Mouse (Mus musculus): ENCODE data around the gene Mettl5. TPM values are rescaled to one million over a fixed set of nuclear protein-coding genes. Genes with fewer than 3 reads are reported as not detected.

Mettl5 gene
- polyA plus RNA-seq, 1 experiment from 2014 or later = 24.6 TPM

DNA sequence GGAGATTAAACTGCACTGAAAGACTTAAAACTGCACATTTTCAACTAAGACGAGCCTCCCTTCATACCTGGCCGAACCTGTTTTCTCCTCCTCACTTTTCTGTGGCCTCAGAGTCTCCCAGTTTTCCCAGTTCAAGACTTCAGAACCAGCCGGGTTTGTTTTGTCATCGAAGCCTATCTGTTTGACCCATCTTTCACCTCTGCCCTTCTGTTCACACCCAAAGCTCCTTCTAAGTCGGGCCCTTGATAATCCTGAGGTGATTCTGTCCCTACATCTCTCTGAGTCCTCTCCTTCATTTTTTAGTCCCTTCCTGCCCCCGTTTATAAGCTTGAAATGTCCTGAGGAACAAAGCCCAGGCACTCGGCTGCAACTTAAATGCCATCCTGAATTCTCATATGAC, 57.4 kb downstream of the Mettl5 start:
- Histone ChIP-seq H3K9me3 (ENCODE audit: control insufficient read depth) (no peaks in the 10 kb centered on the region), H3K36me3 (ENCODE audit: control insufficient read depth, insufficient read depth) (peaks cover 6% of the 10 kb centered on the region; the same call in 1 of the 2 replicates), H3K4me1 (replicated peaks; ENCODE audit: control insufficient read depth, insufficient read depth, low read length) (no peaks in the 10 kb centered on the region), H3K4me3 (ENCODE audit: low read depth, low read length) (no peak overlapping the region), H3K4me2 (replicated peaks; ENCODE audit: low read depth) (no peak overlapping the region), H3K9ac (ENCODE audit: low read depth, low read length) (no peak overlapping the region), H3K27ac (ENCODE audit: low read depth, low read length) (no peak overlapping the region), H3K27me3 (replicated peaks; ENCODE audit: control insufficient read depth, insufficient read depth, low read length) (no peaks in the 10 kb centered on the region)
- 20% methylated on average over 7 of the region's 7 CpGs for WGBS
- no peak for TF ChIP-seq CTCF (IDR thresholded peaks at IDR 0.05; ENCODE audit: low read depth)
- no peak for ATAC-seq

DNA sequence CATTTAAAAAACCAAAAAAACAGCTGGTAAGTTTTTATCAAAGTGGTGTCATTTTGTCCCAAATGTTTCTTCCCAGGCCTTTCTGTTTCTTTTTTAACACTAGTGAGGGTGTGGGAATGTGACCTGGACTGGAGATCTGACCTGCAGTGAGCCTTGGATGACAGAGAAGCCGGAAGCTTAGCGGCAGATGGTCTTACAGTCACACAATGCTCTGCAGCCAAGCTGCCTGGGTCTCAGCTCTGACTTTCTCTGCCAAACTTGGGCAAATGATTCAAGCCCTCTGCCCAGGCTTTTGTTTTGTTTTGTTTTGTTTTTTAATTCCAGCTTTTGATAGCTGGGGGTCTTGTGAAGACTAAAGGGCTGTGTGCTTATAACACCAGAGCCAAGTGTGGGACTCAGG, 59.0 kb downstream of the Mettl5 start:
- H3K27ac ChIP-seq (ENCODE audit: low read depth, low read length) = no peak overlapping the region
- peaks cover 6% of the 10 kb centered on the region; the same call in 1 of the 2 replicates for H3K36me3 ChIP-seq (ENCODE audit: control insufficient read depth, insufficient read depth)
- 80% methylated on average over 2 of the region's 2 CpGs for WGBS
- no peak overlapping the region for H3K9ac ChIP-seq (ENCODE audit: low read depth, low read length)
- TF ChIP-seq CTCF (IDR thresholded peaks at IDR 0.05; ENCODE audit: low read depth) = no peak
- no peaks in the 10 kb centered on the region for H3K27me3 ChIP-seq (replicated peaks; ENCODE audit: control insufficient read depth, insufficient read depth, low read length)
- no peak for ATAC-seq
- H3K9me3 ChIP-seq (ENCODE audit: control insufficient read depth) = no peaks in the 10 kb centered on the region
- H3K4me3 ChIP-seq (ENCODE audit: low read depth, low read length) = no peak overlapping the region
- H3K4me2 ChIP-seq (replicated peaks; ENCODE audit: low read depth) = no peak overlapping the region
- no peaks in the 10 kb centered on the region for H3K4me1 ChIP-seq (replicated peaks; ENCODE audit: control insufficient read depth, insufficient read depth, low read length)

DNA sequence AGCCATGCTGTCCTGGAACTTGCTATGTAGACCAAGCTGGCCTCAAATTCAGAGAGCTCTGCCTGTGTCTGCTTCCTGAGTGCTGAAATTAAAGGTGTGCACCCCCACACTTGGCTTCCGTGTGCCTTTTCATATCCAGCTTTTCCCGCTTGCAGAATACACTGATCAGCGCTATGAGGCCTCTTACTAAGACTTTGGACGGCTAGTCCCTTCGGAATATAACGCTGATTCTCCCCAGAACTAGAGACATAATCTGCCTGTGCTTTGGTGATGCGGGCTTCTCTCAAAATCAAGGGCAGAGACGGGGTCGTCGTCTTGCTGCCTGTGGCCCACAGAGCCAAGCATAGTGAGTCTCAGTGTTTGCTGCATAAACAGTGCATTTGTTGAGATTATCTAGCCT, 59.5 kb downstream of the Mettl5 start:
- no peak for TF ChIP-seq CTCF (IDR thresholded peaks at IDR 0.05; ENCODE audit: low read depth)
- no peaks in the 10 kb centered on the region for H3K9me3 ChIP-seq (ENCODE audit: control insufficient read depth)
- H3K4me1 ChIP-seq (replicated peaks; ENCODE audit: control insufficient read depth, insufficient read depth, low read length) = no peaks in the 10 kb centered on the region
- no peak overlapping the region for H3K27ac ChIP-seq (ENCODE audit: low read depth, low read length)
- peaks cover 6% of the 10 kb centered on the region; the same call in 1 of the 2 replicates for H3K36me3 ChIP-seq (ENCODE audit: control insufficient read depth, insufficient read depth)
- 68% methylated on average over 10 of the region's 10 CpGs for WGBS
- no peak for ATAC-seq
- H3K4me3 ChIP-seq (ENCODE audit: low read depth, low read length) = no peak overlapping the region
- no peaks in the 10 kb centered on the region for H3K27me3 ChIP-seq (replicated peaks; ENCODE audit: control insufficient read depth, insufficient read depth, low read length)
- 0 out of 2 replicates have a peak overlapping the region, but pooled peaks have one; percentile 6 for H3K4me2 ChIP-seq (replicated peaks; ENCODE audit: low read depth)
- H3K9ac ChIP-seq (ENCODE audit: low read depth, low read length) = no peak overlapping the region

DNA sequence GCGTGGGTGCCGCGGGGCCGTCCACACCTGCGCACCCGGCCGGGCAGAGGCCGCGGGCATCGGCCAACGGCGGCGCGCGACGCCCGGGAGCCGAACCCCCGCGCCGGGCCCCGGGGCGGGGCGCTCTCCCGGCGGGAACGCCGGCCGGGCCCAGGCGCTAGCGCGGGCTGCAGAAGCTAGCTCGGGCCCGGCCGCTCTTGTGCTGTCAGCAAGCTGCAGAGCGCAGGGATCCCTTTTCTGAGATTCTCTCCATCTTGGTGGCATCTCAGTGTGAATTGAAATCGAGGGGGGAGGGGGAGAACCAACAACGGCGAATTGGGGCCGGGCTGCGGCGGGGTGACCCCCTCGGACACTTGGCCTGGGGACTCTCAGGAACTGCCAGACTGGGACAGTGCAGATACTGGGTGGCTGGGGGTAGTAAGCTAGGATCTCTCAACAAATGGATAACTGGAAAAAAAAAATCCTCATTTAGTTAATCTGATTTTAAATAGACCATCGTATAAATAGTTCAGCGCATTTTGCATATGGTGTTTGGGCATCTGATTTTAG, 62.2 kb downstream of the Mettl5 start:
- no peaks in the 10 kb centered on the region for H3K27me3 ChIP-seq (replicated peaks; ENCODE audit: control insufficient read depth, insufficient read depth, low read length)
- peak overlapping the region; percentile 97 for H3K4me2 ChIP-seq (replicated peaks; ENCODE audit: low read depth)
- peak overlapping the region; percentile 83 for H3K4me3 ChIP-seq (ENCODE audit: low read depth, low read length)
- peak overlapping the region; percentile 88 for H3K9ac ChIP-seq (ENCODE audit: low read depth, low read length)
- WGBS = 2% methylated on average over 45 of the region's 45 CpGs
- peaks cover 6% of the 10 kb centered on the region; the same call in 1 of the 2 replicates for H3K4me1 ChIP-seq (replicated peaks; ENCODE audit: control insufficient read depth, insufficient read depth, low read length)
- TF ChIP-seq CTCF (IDR thresholded peaks at IDR 0.05; ENCODE audit: low read depth) = no peak
- H3K9me3 ChIP-seq (ENCODE audit: control insufficient read depth) = no peaks in the 10 kb centered on the region
- ATAC-seq = peak; percentile 70
- H3K27ac ChIP-seq (ENCODE audit: low read depth, low read length) = peak overlapping the region; percentile 91
- no peaks in the 10 kb centered on the region for H3K36me3 ChIP-seq (ENCODE audit: control insufficient read depth, insufficient read depth)

DNA sequence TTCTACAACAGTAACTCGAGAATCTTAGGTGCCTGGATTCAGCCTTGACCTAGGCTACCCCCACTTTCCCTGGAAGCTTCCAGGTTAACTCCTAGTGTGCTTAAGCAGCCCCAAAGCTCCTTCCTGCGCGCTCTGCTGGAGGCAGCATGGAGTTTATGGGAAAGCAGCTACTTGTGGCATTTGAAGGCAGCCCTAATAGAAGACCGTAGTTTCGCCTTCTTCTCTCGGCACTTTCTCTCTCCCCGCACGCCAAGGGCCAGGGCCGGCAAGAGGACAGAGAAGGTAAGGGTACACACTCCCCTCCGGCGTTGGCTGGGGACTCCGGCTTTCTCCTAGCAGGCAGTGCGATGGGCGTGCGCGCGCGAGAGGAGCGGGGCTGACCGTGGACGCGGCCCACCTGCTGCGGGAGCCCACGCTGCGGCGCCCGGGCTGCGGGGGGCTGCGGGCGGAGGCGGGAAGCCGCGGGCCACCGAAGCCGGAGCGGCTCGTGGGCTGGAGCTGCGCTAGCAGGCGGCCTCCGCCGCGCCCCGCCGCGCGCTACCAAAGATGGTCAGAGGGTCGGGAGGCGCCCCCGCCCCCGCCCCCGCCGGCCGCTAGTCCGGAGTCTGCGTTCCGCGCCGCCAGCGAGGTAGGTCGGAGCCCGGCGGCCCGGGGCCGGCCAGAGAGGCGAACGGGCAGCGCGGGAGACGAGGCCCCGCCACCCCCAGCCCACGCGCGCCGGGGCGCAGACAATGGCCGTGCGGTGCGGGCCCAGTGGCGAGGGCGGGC, 62.9 kb downstream of the Mettl5 start:
- Histone ChIP-seq H3K4me3 (ENCODE audit: low read depth, low read length) (peak overlapping the region; percentile 83), H3K27me3 (replicated peaks; ENCODE audit: control insufficient read depth, insufficient read depth, low read length) (no peaks in the 10 kb centered on the region), H3K4me1 (replicated peaks; ENCODE audit: control insufficient read depth, insufficient read depth, low read length) (peaks cover 6% of the 10 kb centered on the region; the same call in 1 of the 2 replicates), H3K9ac (ENCODE audit: low read depth, low read length) (peak overlapping the region; percentile 88), H3K36me3 (ENCODE audit: control insufficient read depth, insufficient read depth) (no peaks in the 10 kb centered on the region), H3K9me3 (ENCODE audit: control insufficient read depth) (no peaks in the 10 kb centered on the region), H3K27ac (ENCODE audit: low read depth, low read length) (peak overlapping the region; percentile 91), H3K4me2 (replicated peaks; ENCODE audit: low read depth) (peak overlapping the region; percentile 97)
- under 1% methylated on average over 55 of the region's 80 CpGs for WGBS
- TF ChIP-seq CTCF (IDR thresholded peaks at IDR 0.05; ENCODE audit: low read depth) = peak; percentile 34
- ATAC-seq = peak; percentile 50

DNA sequence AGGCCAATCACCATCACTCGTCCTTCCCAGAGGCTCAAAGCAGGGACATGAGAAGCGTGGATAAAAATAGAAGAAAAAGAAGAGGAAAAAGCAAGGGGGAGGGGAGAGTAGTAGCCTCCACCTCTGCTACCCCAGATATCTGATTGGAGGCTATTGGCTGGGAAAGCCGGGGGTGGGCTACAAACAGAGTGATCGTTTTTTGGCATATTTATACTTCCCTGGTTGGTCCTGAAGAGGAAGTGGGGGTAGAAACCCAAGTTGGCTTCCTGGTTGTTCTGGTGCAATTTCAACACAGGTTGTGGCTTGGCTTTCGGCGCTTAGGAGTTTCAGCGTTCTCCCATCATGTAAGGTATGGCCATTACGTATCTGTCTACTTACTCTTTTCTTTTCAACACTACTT, 63.7 kb downstream of the Mettl5 start, which contains the start of gene Klhl23:
TSS of gene Klhl23 (plus strand) at position 234 of the 400 bp plus-strand sequence.
- peak within 1 kb of the TSS; percentile 83 for H3K4me3 ChIP-seq (ENCODE audit: low read depth, low read length)
- H3K4me2 ChIP-seq (replicated peaks; ENCODE audit: low read depth) = peak within 1 kb of the TSS; percentile 97
- ATAC-seq = no peak
- H3K9me3 ChIP-seq (ENCODE audit: control insufficient read depth) = no peaks in the 10 kb centered on the region
- H3K9ac ChIP-seq (ENCODE audit: low read depth, low read length) = peak within 1 kb of the TSS; percentile 88
- no peaks in the 10 kb centered on the region for H3K36me3 ChIP-seq (ENCODE audit: control insufficient read depth, insufficient read depth)
- no peak for TF ChIP-seq CTCF (IDR thresholded peaks at IDR 0.05; ENCODE audit: low read depth)
- peak within 1 kb of the TSS; percentile 91 for H3K27ac ChIP-seq (ENCODE audit: low read depth, low read length)
- 6% methylated on average over 8 of the region's 8 CpGs for WGBS
- no peaks in the 10 kb centered on the region for H3K27me3 ChIP-seq (replicated peaks; ENCODE audit: control insufficient read depth, insufficient read depth, low read length)
- H3K4me1 ChIP-seq (replicated peaks; ENCODE audit: control insufficient read depth, insufficient read depth, low read length) = peaks cover 6% of the 10 kb centered on the region; the same call in 1 of the 2 replicates

Other genes starting within 250 kb of the Mettl5 start
- 5.0 and 6.1 TPM in 2 replicates for gene Bbs5, start 238.4 kb downstream of the Mettl5 start, polyA plus RNA-seq (2015; fragmentation: Nextera tagmentation; extraction: Ambion mirVana)
- 0.07 TPM in 1 of 2 replicates, not detected in the other for gene Klhl41, start 215.5 kb downstream of the Mettl5 start, polyA plus RNA-seq (2015; fragmentation: Nextera tagmentation; extraction: Ambion mirVana)
- 3.7 and 3.8 TPM in 2 replicates for gene Fastkd1, start 172.1 kb downstream of the Mettl5 start, polyA plus RNA-seq (2015; fragmentation: Nextera tagmentation; extraction: Ambion mirVana)
- gene Ppig, start 163.1 kb downstream of the Mettl5 start, polyA plus RNA-seq (2015; fragmentation: Nextera tagmentation; extraction: Ambion mirVana) = 104 and 116 TPM in 2 replicates
- gene Ccdc173, start 96.0 kb downstream of the Mettl5 start, polyA plus RNA-seq (2015; fragmentation: Nextera tagmentation; extraction: Ambion mirVana) = 0.50 and 0.75 TPM in 2 replicates
- gene Phospho2, start 96.0 kb downstream of the Mettl5 start, polyA plus RNA-seq (2015; fragmentation: Nextera tagmentation; extraction: Ambion mirVana) = 23.8 and 26.0 TPM in 2 replicates
- 17.3 and 21.3 TPM in 2 replicates for gene Klhl23, start 63.7 kb downstream of the Mettl5 start, polyA plus RNA-seq (2015; fragmentation: Nextera tagmentation; extraction: Ambion mirVana)
- 189 and 192 TPM in 2 replicates for gene Ssb, start 24.1 kb downstream of the Mettl5 start, polyA plus RNA-seq (2015; fragmentation: Nextera tagmentation; extraction: Ambion mirVana)
- gene Ubr3, start 11.6 kb upstream of the Mettl5 start, polyA plus RNA-seq (2015; fragmentation: Nextera tagmentation; extraction: Ambion mirVana) = 9.6 and 10.8 TPM in 2 replicates
- not detected in 2 replicates for gene Myo3b, start 153.5 kb upstream of the Mettl5 start, polyA plus RNA-seq (2015; fragmentation: Nextera tagmentation; extraction: Ambion mirVana)

All from intestine, postnatal 0 days (tissue).